Mouse (Mus musculus): ENCODE results near the gene Clta. TPM values are rescaled to one million over a fixed set of nuclear protein-coding genes. Genes with fewer than 3 reads are reported as not detected.

Clta gene
- total and polyA plus RNA-seq, 3 experiments, result 143 to 183 (median 182) TPM

- no peak for DNase-seq
Observed at GRCm38 (mm10) chr4:43980236-43980635, 24.0 kb upstream of the Clta start.

GRCm38 (mm10) chr4:43980846-43981245 is 23.4 kb upstream of the Clta start:
- DNase-seq, result no peak

- DNase-seq, result no peak
Observed at GRCm38 (mm10) chr4:43981251-43981650, 23.0 kb upstream of the Clta start.

GRCm38 (mm10) chr4:43982053-43982732 is 22.1 kb upstream of the Clta start:
- DNase-seq, result peak; percentile 93

- DNase-seq, result no peak
Observed at GRCm38 (mm10) chr4:43983181-43983580, 21.1 kb upstream of the Clta start, which contains the start of gene Ccin. TSS of gene Ccin (plus strand) at chr4:43983483.

- DNase-seq, result no peak
Observed at GRCm38 (mm10) chr4:43983756-43984155, 20.5 kb upstream of the Clta start.

- DNase-seq, result no peak
Observed at GRCm38 (mm10) chr4:43984326-43984725, 19.9 kb upstream of the Clta start.

- DNase-seq, result no peak
Observed at GRCm38 (mm10) chr4:43988976-43989375, 15.3 kb upstream of the Clta start.

GRCm38 (mm10) chr4:43993072-43993471 is 11.2 kb upstream of the Clta start:
- DNase-seq, result no peak

- DNase-seq, result no peak
Observed at GRCm38 (mm10) chr4:43994342-43994741, 9.9 kb upstream of the Clta start.

GRCm38 (mm10) chr4:44003622-44004021 is 630 bp upstream of the Clta start:
- DNase-seq, result no peak

GRCm38 (mm10) chr4:44004623-44005409 is 564 bp downstream of the Clta start:
- DNase-seq, result no peak

- no peak for DNase-seq
Observed at GRCm38 (mm10) chr4:44010176-44010575, 5.9 kb downstream of the Clta start.

- no peak for DNase-seq
Observed at GRCm38 (mm10) chr4:44010893-44011292, 6.6 kb downstream of the Clta start.

GRCm38 (mm10) chr4:44011799-44012198 is 7.5 kb downstream of the Clta start:
- no peak for DNase-seq

- peak; percentile 95 for DNase-seq
Observed at GRCm38 (mm10) chr4:44012376-44013367, 8.4 kb downstream of the Clta start.

GRCm38 (mm10) chr4:44013391-44014070 is 9.3 kb downstream of the Clta start:
- DNase-seq, result no peak

- DNase-seq, result no peak
Observed at GRCm38 (mm10) chr4:44016071-44016470, 11.8 kb downstream of the Clta start.

- DNase-seq, result no peak
Observed at GRCm38 (mm10) chr4:44016791-44017190, 12.5 kb downstream of the Clta start.

- no peak for DNase-seq
Observed at GRCm38 (mm10) chr4:44022323-44022722, 18.1 kb downstream of the Clta start.

- DNase-seq, result no peak
Observed at GRCm38 (mm10) chr4:44022766-44023165, 18.5 kb downstream of the Clta start.

- no peak for DNase-seq
Observed at GRCm38 (mm10) chr4:44023681-44024080, 19.4 kb downstream of the Clta start.

All from adrenal gland, adult 2 months (tissue).